Mouse (Mus musculus): ENCODE measurements at regions not wholly inside any gene's neighbourhood (a gene's known extent, or its start where the extent isn't known, plus 50 kb on each side); places are given as distances from the start of the nearest gene placed in this dataset.

DNA sequence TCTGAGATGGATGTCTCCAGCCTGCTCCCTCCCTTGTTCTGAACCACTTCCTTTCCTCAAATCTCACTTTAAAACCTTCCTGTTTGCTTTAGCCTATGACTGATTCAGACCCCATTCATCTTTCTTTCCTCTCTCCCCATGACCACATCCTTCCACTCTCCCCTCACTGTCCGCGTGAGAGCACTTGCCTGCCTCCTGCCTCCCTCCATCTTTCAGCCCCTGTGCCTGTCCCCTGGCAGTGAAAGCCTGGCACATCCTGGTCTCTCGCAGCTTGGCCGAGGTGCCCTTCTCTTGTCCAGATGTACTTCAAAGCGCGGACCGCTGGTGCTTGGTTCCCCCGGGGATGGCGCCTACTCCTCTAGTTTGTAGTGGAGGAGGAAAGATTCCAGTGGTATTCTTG lies 416.3 kb downstream of the Ccdc171 start:
- no peaks in the 10 kb centered on the region for H3K36me3 ChIP-seq (ENCODE audit: control insufficient read depth in 1 of 2, insufficient read depth in 2 of 2, low read length in 2 of 2)
- no peak for TF ChIP-seq NRF1 (IDR thresholded peaks at IDR 0.05; ENCODE audit: insufficient read depth, low read depth, low read length, poor library complexity, severe bottlenecking)
- no peak for TF ChIP-seq E2F4 (IDR thresholded peaks at IDR 0.05; ENCODE audit: borderline replicate concordance, low read depth, low read length)
- no peak for DNase-seq (ENCODE audit: low read depth, low spot score)
- H3K9me3 ChIP-seq (replicated peaks; ENCODE audit: insufficient read depth, low read length): no peaks in the 10 kb centered on the region
- H3K9ac ChIP-seq (ENCODE audit: control insufficient read depth, low read depth, low read length, poor library complexity, severe bottlenecking): no peak overlapping the region
- H3K79me2 ChIP-seq (ENCODE audit: control insufficient read depth, insufficient read depth, low read length, poor library complexity): no peaks in the 10 kb centered on the region
- H3K27me3 ChIP-seq (ENCODE audit: control insufficient read depth in 1 of 2, insufficient read depth in 2 of 2, low read length in 2 of 2): no peaks in the 10 kb centered on the region
- H3K27ac ChIP-seq (ENCODE audit: control insufficient read depth, low read depth, low read length): no peak overlapping the region
- H3K4me1 ChIP-seq (ENCODE audit: control insufficient read depth in 1 of 2, insufficient read depth in 2 of 2, low read length in 2 of 2): no peaks in the 10 kb centered on the region
- no peak overlapping the region for H3K4me3 ChIP-seq (ENCODE audit: control insufficient read depth in 1 of 2, insufficient read depth in 1 of 2, low read depth in 2 of 2, low read length in 2 of 2)

DNA sequence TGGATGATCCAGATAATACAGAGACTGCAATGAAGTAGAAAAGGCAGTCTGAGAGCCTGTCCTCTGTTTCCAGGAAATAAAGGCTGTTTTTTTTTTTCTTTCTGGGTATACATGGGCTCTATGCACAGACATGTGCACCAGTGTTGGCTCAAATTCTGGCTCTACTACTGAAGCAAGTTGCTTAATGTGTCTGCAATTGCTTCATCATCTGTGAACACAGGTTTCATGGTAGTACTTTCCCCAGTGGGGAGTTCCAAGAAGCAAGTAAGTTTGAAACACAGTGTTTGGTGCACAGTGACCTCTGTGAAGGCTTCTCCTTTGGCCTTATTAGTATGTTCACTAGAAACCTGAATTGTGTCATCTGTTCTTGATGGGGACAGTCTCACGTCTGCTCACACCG lies 424.3 kb downstream of the Ccdc171 start:
- no peak overlapping the region for H3K9ac ChIP-seq (ENCODE audit: control insufficient read depth, low read depth, low read length, poor library complexity, severe bottlenecking)
- TF ChIP-seq GABPA (IDR thresholded peaks at IDR 0.05; ENCODE audit: low read depth, low read length) (no peak), KAT2A (conservative IDR thresholded peaks at IDR 0.05; ENCODE audit: low read depth, low read length) (no peak), NELFE (IDR thresholded peaks at IDR 0.05; ENCODE audit: low read depth, low read length) (no peak), RAD21 (IDR thresholded peaks at IDR 0.05; ENCODE audit: low read depth, low read length) (no peak), MAFK (IDR thresholded peaks at IDR 0.05; ENCODE audit: borderline replicate concordance, low read depth, low read length) (no peak), MXI1 (IDR thresholded peaks at IDR 0.05; ENCODE audit: low read depth, low read length) (no peak), RCOR1 (IDR thresholded peaks at IDR 0.05; ENCODE audit: low read depth, low read length) (no peak), MAZ (IDR thresholded peaks at IDR 0.05; ENCODE audit: low read depth, low read length) (no peak), USF1 (IDR thresholded peaks at IDR 0.05; ENCODE audit: low read depth, low read length) (no peak), CHD1 (IDR thresholded peaks at IDR 0.05; ENCODE audit: low read depth, low read length) (no peak), BHLHE40 (IDR thresholded peaks at IDR 0.05; ENCODE audit: borderline replicate concordance, low read depth, low read length) (no peak), ETS1 (IDR thresholded peaks at IDR 0.05; ENCODE audit: low read depth, low read length) (no peak)
- no peaks in the 10 kb centered on the region for H3K27me3 ChIP-seq (ENCODE audit: control insufficient read depth in 1 of 2, insufficient read depth in 2 of 2, low read length in 2 of 2)
- DNase-seq (ENCODE audit: low read depth, low spot score): no peak
- H3K9me3 ChIP-seq (replicated peaks; ENCODE audit: insufficient read depth, low read length): no peaks in the 10 kb centered on the region
- no peaks in the 10 kb centered on the region for H3K79me2 ChIP-seq (ENCODE audit: control insufficient read depth, insufficient read depth, low read length, poor library complexity)
- H3K4me1 ChIP-seq (ENCODE audit: control insufficient read depth in 1 of 2, insufficient read depth in 2 of 2, low read length in 2 of 2): no peaks in the 10 kb centered on the region
- no peak overlapping the region for H3K27ac ChIP-seq (ENCODE audit: control insufficient read depth, low read depth, low read length)
- H3K4me3 ChIP-seq (ENCODE audit: control insufficient read depth in 1 of 2, insufficient read depth in 1 of 2, low read depth in 2 of 2, low read length in 2 of 2): no peak overlapping the region
- H3K36me3 ChIP-seq (ENCODE audit: control insufficient read depth in 1 of 2, insufficient read depth in 2 of 2, low read length in 2 of 2): no peaks in the 10 kb centered on the region

DNA sequence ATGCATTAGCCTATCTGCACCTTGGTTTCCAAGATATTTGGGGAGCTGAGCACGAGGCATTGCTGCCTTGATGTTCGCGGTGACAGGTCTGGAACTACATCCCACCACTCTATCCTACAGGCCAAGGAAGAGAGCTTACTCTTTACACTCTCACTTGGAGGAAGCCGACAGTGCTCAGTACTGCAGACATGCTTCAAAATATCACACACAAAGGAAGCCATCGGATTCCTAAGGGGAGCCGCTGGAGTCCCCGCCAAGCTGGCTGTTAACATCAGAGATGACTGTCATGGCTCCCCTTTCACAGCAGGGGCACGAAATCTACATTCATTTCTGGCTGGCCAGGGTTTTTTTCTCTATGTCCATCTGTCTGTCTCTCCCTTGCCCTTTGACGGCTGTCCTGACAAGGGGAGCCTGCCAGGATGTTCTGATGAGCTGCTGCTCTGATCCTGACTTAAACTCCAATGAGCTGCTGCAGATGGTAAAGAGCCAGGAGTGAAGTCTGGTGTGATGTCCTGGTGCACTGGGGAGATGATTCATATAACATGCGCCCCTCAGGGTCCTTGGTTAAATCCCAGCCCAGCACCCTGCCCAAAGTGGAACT lies 425.6 kb downstream of the Ccdc171 start:
- no peaks in the 10 kb centered on the region for H3K4me1 ChIP-seq (ENCODE audit: control insufficient read depth in 1 of 2, insufficient read depth in 2 of 2, low read length in 2 of 2)
- no peaks in the 10 kb centered on the region for H3K9me3 ChIP-seq (replicated peaks; ENCODE audit: insufficient read depth, low read length)
- H3K9ac ChIP-seq (ENCODE audit: control insufficient read depth, low read depth, low read length, poor library complexity, severe bottlenecking): no peak overlapping the region
- no peak overlapping the region for H3K27ac ChIP-seq (ENCODE audit: control insufficient read depth, low read depth, low read length)
- TF ChIP-seq MYB (IDR thresholded peaks at IDR 0.05; ENCODE audit: low read depth, low read length) (no peak), ELF1 (IDR thresholded peaks at IDR 0.05; ENCODE audit: low read depth, low read length) (no peak), ZNF384 (IDR thresholded peaks at IDR 0.05; ENCODE audit: low read depth, low read length) (no peak), USF1 (IDR thresholded peaks at IDR 0.05; ENCODE audit: low read depth, low read length) (no peak), ZKSCAN1 (IDR thresholded peaks at IDR 0.05; ENCODE audit: low read depth, low read length) (no peak), MAZ (IDR thresholded peaks at IDR 0.05; ENCODE audit: low read depth, low read length) (no peak), GATA1 (IDR thresholded peaks at IDR 0.05; ENCODE audit: low read depth, low read length) (no peak), GABPA (IDR thresholded peaks at IDR 0.05; ENCODE audit: low read depth, low read length) (no peak), MAFK (IDR thresholded peaks at IDR 0.05; ENCODE audit: borderline replicate concordance, low read depth, low read length) (no peak), SMC3 (IDR thresholded peaks at IDR 0.05; ENCODE audit: low read depth, low read length) (no peak), KAT2A (conservative IDR thresholded peaks at IDR 0.05; ENCODE audit: low read depth, low read length) (no peak), UBTF (IDR thresholded peaks at IDR 0.05; ENCODE audit: borderline replicate concordance, insufficient read depth, low read depth, low read length) (no peak), MYC (IDR thresholded peaks at IDR 0.05; ENCODE audit: low read depth, low read length) (no peak), E2F4 (IDR thresholded peaks at IDR 0.05; ENCODE audit: borderline replicate concordance, low read depth, low read length) (no peak), HCFC1 (IDR thresholded peaks at IDR 0.05; ENCODE audit: low read depth, low read length) (no peak)
- no peak for DNase-seq (ENCODE audit: low read depth, low spot score)
- no peaks in the 10 kb centered on the region for H3K27me3 ChIP-seq (ENCODE audit: control insufficient read depth in 1 of 2, insufficient read depth in 2 of 2, low read length in 2 of 2)
- H3K36me3 ChIP-seq (ENCODE audit: control insufficient read depth in 1 of 2, insufficient read depth in 2 of 2, low read length in 2 of 2): no peaks in the 10 kb centered on the region
- no peak overlapping the region for H3K4me3 ChIP-seq (ENCODE audit: control insufficient read depth in 1 of 2, insufficient read depth in 1 of 2, low read depth in 2 of 2, low read length in 2 of 2)
- H3K79me2 ChIP-seq (ENCODE audit: control insufficient read depth, insufficient read depth, low read length, poor library complexity): no peaks in the 10 kb centered on the region

Data from MEL (cell line).